23 mouse cellular contexts compared by ENCODE assay signal in the genomic region with DNA sequence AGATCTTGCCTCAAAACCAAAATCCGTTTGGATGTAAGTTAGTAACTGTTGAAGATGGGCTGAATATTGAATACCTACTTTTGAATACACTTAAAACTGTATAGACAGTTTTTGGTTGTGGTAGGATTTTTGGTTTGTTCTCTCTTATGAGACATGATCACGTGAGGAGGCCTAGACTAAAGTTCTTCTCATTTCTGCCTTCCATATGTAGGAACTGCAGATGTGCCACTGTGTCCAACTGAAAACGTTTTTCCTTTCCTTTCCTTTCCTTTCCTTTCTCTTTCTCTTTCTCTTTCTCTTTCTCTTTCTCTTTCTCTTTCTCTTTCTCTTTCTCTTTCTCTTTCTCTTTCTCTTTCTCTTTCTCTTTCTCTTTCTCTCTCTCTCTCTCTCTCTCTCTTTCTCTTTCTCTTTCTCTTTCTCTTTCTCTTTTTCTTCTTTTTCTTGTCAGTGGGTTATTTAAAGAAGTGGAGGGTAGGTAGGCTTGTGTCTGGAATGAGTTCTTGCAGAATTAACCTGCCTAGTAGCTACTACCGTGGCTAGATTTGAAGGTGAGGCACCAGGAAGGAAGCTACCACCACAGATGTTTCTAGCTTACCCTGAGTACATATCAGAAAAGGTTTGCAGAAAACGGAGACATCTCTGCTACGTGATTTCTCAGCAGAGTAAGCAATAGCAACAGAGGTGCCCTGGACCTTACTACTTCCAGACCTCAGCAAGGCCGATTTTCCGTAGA. TPM values are rescaled to one million over a fixed set of nuclear protein-coding genes. Genes with fewer than 3 reads are reported as not detected.
A peak's percentile ranks its signal among the peaks of the same experiment; 100 is the strongest.
DNase-seq lines count a peak whose midpoint lies in the region; ATAC-seq lines count a peak whose summit lies in the region.
"Had no signal": no experiment of that assay in that cellular context is flagged by ENCODE, and none has a peak within 500 bp of the region (broad histone marks: within the 10 kb centered on the region; RNA-seq: fewer than 3 reads in every experiment).

No protein-coding gene starts in this region.

- no peak for ATAC-seq in megakaryocyte, adult 5-6 weeks (ENCODE audit: poor library complexity, severe bottlenecking)
- ATAC-seq in CD4-positive, CD25-positive, alpha-beta regulatory T cell, adult 4 months = peak; percentile 50
- ATAC-seq in activated CD4-positive, CD25-positive, alpha-beta regulatory T cell, adult 4 months = peak; percentile 48
- ATAC-seq: forebrain, embryonic 15.5 days; intestine, embryonic 16.5 days had no signal

- peak; percentile 73 for DNase-seq in naive thymus-derived CD4-positive, alpha-beta T cell, adult 2 months (ENCODE audit: low read depth)
- DNase-seq in embryo, embryonic 10.5 days (ENCODE audit: low spot score) = no peak
- DNase-seq in spleen, postnatal 14 days (ENCODE audit: low spot score in 2 of 2) = no peak
- DNase-seq in urinary bladder, postnatal 10 days (ENCODE audit: low spot score) = no peak
- DNase-seq: adrenal gland, postnatal 10 days; adrenal gland, postnatal 36 days; cerebellum, adult 18-20 months; cerebellum, adult 9-10 months; cerebellum, postnatal 14 days; gastrocnemius, postnatal 10 days; gastrocnemius, postnatal 36 days had no signal

- peaks cover 11% of the 10 kb centered on the region for H3K9me3 ChIP-seq in megakaryocyte, embryonic 14.5 days
- H3K9me3 ChIP-seq: embryonic facial prominence, embryonic 12.5 days; embryonic facial prominence, embryonic 15.5 days; forebrain, embryonic 12.5 days; forebrain, embryonic 15.5 days; G1E; hindbrain, embryonic 12.5 days; hindbrain, embryonic 15.5 days had no signal

- no peaks in the 10 kb centered on the region for H3K27me3 ChIP-seq in megakaryocyte, embryonic 14.5 days (replicated peaks)
- H3K27me3 ChIP-seq: embryonic facial prominence, embryonic 12.5 days; embryonic facial prominence, embryonic 15.5 days; forebrain, embryonic 12.5 days; forebrain, embryonic 15.5 days; hindbrain, embryonic 12.5 days; hindbrain, embryonic 15.5 days had no signal

- peaks cover 37% of the 10 kb centered on the region for H3K36me3 ChIP-seq in megakaryocyte, embryonic 14.5 days (replicated peaks; ENCODE audit: low read length)
- H3K36me3 ChIP-seq: embryonic facial prominence, embryonic 15.5 days; forebrain, embryonic 15.5 days; hindbrain, embryonic 12.5 days; hindbrain, embryonic 15.5 days had no signal

- H3K4me3 ChIP-seq in megakaryocyte, embryonic 14.5 days (replicated peaks) = peak overlapping the region; percentile 24
- H3K4me3 ChIP-seq: embryonic facial prominence, embryonic 12.5 days; embryonic facial prominence, embryonic 15.5 days; forebrain, embryonic 12.5 days; forebrain, embryonic 15.5 days; hindbrain, embryonic 12.5 days; hindbrain, embryonic 15.5 days had no signal

- peaks cover 30% of the 10 kb centered on the region for H3K4me1 ChIP-seq in megakaryocyte, embryonic 14.5 days
- H3K4me1 ChIP-seq: embryonic facial prominence, embryonic 12.5 days; embryonic facial prominence, embryonic 15.5 days; forebrain, embryonic 12.5 days; forebrain, embryonic 15.5 days; hindbrain, embryonic 12.5 days; hindbrain, embryonic 15.5 days had no signal

RNA-seq across cellular contexts. Expression of a gene that starts 27.1 kb away (rescaled TPM):
- 0.70 TPM in 1 of 2 replicates, not detected in the other for polyA plus RNA-seq in megakaryocyte, embryonic 14.5 days (2012; ENCODE audit: insufficient read depth, low replicate concordance)
- total RNA-seq in megakaryocyte, adult 5-6 weeks (2015) = 6.4 and 10.8 TPM in 2 replicates
- 9.3 and 10.5 TPM in 2 replicates for total RNA-seq in megakaryocyte, adult 5-6 weeks (2017)
- polyA plus RNA-seq in CD4-positive, CD25-positive, alpha-beta regulatory T cell, adult 4 months (2017; shearing (Covaris generic)) = 100 to 1,000 TPM; 342 to 463 TPM
- polyA plus RNA-seq in activated CD4-positive, CD25-positive, alpha-beta regulatory T cell, adult 4 months (2017; shearing (Covaris generic)) = 100 to 1,000 TPM; 233 to 235 TPM
- polyA plus RNA-seq: G1E had no signal

Comparison
In these comparisons a context has a peak if more than half of its experiments do, and no peak if none do; other contexts are left out.
1. RNA of a gene that starts 27.1 kb away (polyA plus RNA-seq): 342 to 463 TPM in CD4-positive, CD25-positive, alpha-beta regulatory T cell, adult 4 months and 233 to 235 TPM in activated CD4-positive, CD25-positive, alpha-beta regulatory T cell, adult 4 months; 0.70 TPM in megakaryocyte, embryonic 14.5 days; every median in the first group is over 100 times any median in the second.